Comparison of ENCODE assay signal across 8 mouse cellular contexts in genomic region chr5:21055071-21055819, GRCm38 (mm10). TPM values are rescaled to one million over a fixed set of nuclear protein-coding genes. Genes with fewer than 3 reads are reported as not detected.
DNase-seq lines count a peak whose midpoint lies in the region; ATAC-seq lines count a peak whose summit lies in the region.

No protein-coding gene starts in this region.

- WGBS in embryonic facial prominence, embryonic 12.5 days: under 1% methylated on average over 59 of the region's 84 CpGs
- under 1% methylated on average over 78 of the region's 84 CpGs for WGBS in heart, embryonic 10.5 days
- WGBS in liver, embryonic 13.5 days (ENCODE audit: insufficient replicate concordance): under 1% methylated on average over 66 of the region's 84 CpGs
- WGBS in neural tube, embryonic 15.5 days: under 1% methylated on average over 68 of the region's 84 CpGs

- H3K36me3 ChIP-seq in embryonic facial prominence, embryonic 12.5 days: no peaks in the 10 kb centered on the region
- no peaks in the 10 kb centered on the region for H3K36me3 ChIP-seq in heart, embryonic 10.5 days
- H3K36me3 ChIP-seq in liver, embryonic 13.5 days: no peaks in the 10 kb centered on the region
- H3K36me3 ChIP-seq in neural tube, embryonic 15.5 days: no peaks in the 10 kb centered on the region

- peak overlapping the region; percentile 99 for H3K27ac ChIP-seq in embryonic facial prominence, embryonic 12.5 days
- H3K27ac ChIP-seq in heart, embryonic 10.5 days: peak overlapping the region; percentile 97
- H3K27ac ChIP-seq in liver, embryonic 13.5 days: peak overlapping the region; percentile 95
- peak overlapping the region; percentile 98 for H3K27ac ChIP-seq in neural tube, embryonic 15.5 days (replicated peaks)

- H3K9ac ChIP-seq in embryonic facial prominence, embryonic 12.5 days: peak overlapping the region; percentile 94
- peak overlapping the region; percentile 99 for H3K9ac ChIP-seq in liver, embryonic 13.5 days
- H3K9ac ChIP-seq in neural tube, embryonic 15.5 days (replicated peaks): peak overlapping the region; percentile 100

- no peaks in the 10 kb centered on the region for H3K9me3 ChIP-seq in embryonic facial prominence, embryonic 12.5 days
- H3K9me3 ChIP-seq in heart, embryonic 10.5 days: no peaks in the 10 kb centered on the region
- no peaks in the 10 kb centered on the region for H3K9me3 ChIP-seq in liver, embryonic 13.5 days (replicated peaks)
- H3K9me3 ChIP-seq in neural tube, embryonic 15.5 days (replicated peaks): no peaks in the 10 kb centered on the region

- peak overlapping the region; percentile 57 for H3K4me2 ChIP-seq in embryonic facial prominence, embryonic 12.5 days (replicated peaks)
- H3K4me2 ChIP-seq in liver, embryonic 13.5 days: peak overlapping the region; percentile 87
- H3K4me2 ChIP-seq in neural tube, embryonic 15.5 days: peak overlapping the region; percentile 67

- H3K27me3 ChIP-seq in embryonic facial prominence, embryonic 12.5 days: no peaks in the 10 kb centered on the region
- H3K27me3 ChIP-seq in heart, embryonic 10.5 days (ENCODE audit: insufficient read depth, poor library complexity, severe bottlenecking): no peaks in the 10 kb centered on the region
- no peaks in the 10 kb centered on the region for H3K27me3 ChIP-seq in liver, embryonic 13.5 days
- H3K27me3 ChIP-seq in neural tube, embryonic 15.5 days (replicated peaks): no peaks in the 10 kb centered on the region

- H3K4me1 ChIP-seq in embryonic facial prominence, embryonic 12.5 days: peaks cover 8% of the 10 kb centered on the region; the same call in 1 of the 2 replicates
- peaks cover 8% of the 10 kb centered on the region for H3K4me1 ChIP-seq in heart, embryonic 10.5 days
- peaks cover 37% of the 10 kb centered on the region for H3K4me1 ChIP-seq in liver, embryonic 13.5 days (replicated peaks)
- H3K4me1 ChIP-seq in neural tube, embryonic 15.5 days: peaks cover 14% of the 10 kb centered on the region

- peak; percentile 29 to 46 for DNase-seq in thymus, adult 18-20 months
- DNase-seq in thymus, postnatal 4 days: no peak
- peak; percentile 81 for DNase-seq in heart, embryonic 10.5 days (ENCODE audit: low spot score)
- DNase-seq in kidney, adult 9 months: peak; percentile 43
- DNase-seq in liver, embryonic 13.5 days: peak; percentile 42
- peak; percentile 74 for DNase-seq in testis, postnatal 10 days (ENCODE audit: low spot score)

- H3K4me3 ChIP-seq in embryonic facial prominence, embryonic 12.5 days: peak overlapping the region; percentile 96
- peak overlapping the region; percentile 82 for H3K4me3 ChIP-seq in heart, embryonic 10.5 days
- peak overlapping the region; percentile 97 for H3K4me3 ChIP-seq in liver, embryonic 13.5 days (replicated peaks)
- H3K4me3 ChIP-seq in neural tube, embryonic 15.5 days (replicated peaks): peak overlapping the region; percentile 98

- peak; percentile 67 for ATAC-seq in embryonic facial prominence, embryonic 12.5 days (ENCODE audit: insufficient number of reproducible peaks, insufficient read depth, low FRiP score, low TSS enrichment)
- peak; percentile 18 for ATAC-seq in liver, embryonic 13.5 days (ENCODE audit: low read depth)
- ATAC-seq in neural tube, embryonic 15.5 days (ENCODE audit: low FRiP score): peak; percentile 71

RNA-seq across cellular contexts. Expression of gene Ptpn12, which starts 0.5 kb away (rescaled TPM):
- polyA plus RNA-seq in embryonic facial prominence, embryonic 12.5 days (2016; fragmentation: Nextera tagmentation; extraction: Ambion mirVana): 24.5 and 26.1 TPM in 2 replicates
- 13.7 and 19.9 TPM in 2 replicates for polyA plus RNA-seq in heart, embryonic 10.5 days (2016; fragmentation: Nextera tagmentation; extraction: Ambion mirVana)
- polyA plus RNA-seq in liver, embryonic 13.5 days (2015; fragmentation: Nextera tagmentation; extraction: Ambion mirVana): 11.5 and 11.9 TPM in 2 replicates
- polyA plus RNA-seq in neural tube, embryonic 15.5 days (2015; fragmentation: Nextera tagmentation; extraction: Ambion mirVana): 21.8 TPM in 2 replicates

Comparison
In these comparisons a context has a peak if more than half of its experiments do, and no peak if none do; other contexts are left out.
1. ATAC-seq: peak in every context shown above with its lines; median percentile 71 in neural tube, embryonic 15.5 days; 67 in embryonic facial prominence, embryonic 12.5 days; 18 in liver, embryonic 13.5 days.